Mouse (Mus musculus) liver, embryonic 12.5 days (tissue): ENCODE results near the gene Cxcr5. TPM values are rescaled to one million over a fixed set of nuclear protein-coding genes. Genes with fewer than 3 reads are reported as not detected.

Experiments used
- ATAC-seq: fragments of 200-750 bp; cut with Nextera tagmentation; 2 replicates; pipeline ENCODE4 v1.8.0; 2017; ENCODE audit warnings: moderate number of reproducible peaks, mild to moderate bottlenecking, moderate library complexity
- H3K27ac ChIP-seq: fragments of 300-500 bp; sonication (generic); 2 replicates; pipeline ENCODE4 v1.5.1; 2016; ENCODE audit warnings: mild to moderate bottlenecking
- H3K27me3 ChIP-seq: fragments of 300-500 bp; sonication (generic); replicated peaks from 2 replicates; pipeline ENCODE4 v1.6.1; 2016; ENCODE audit warnings: mild to moderate bottlenecking, moderate library complexity
- H3K36me3 ChIP-seq: fragments of 300-500 bp; sonication (generic); 2 replicates; pipeline ENCODE4 v1.6.1; 2016; ENCODE audit warnings: mild to moderate bottlenecking, moderate library complexity
- H3K4me1 ChIP-seq: fragments of 300-500 bp; sonication (generic); 2 replicates; pipeline ENCODE4 v1.6.1; 2016
- H3K4me2 ChIP-seq: fragments of 300-500 bp; sonication (generic); 2 replicates; pipeline ENCODE4 v1.6.1; 2016; ENCODE audit warnings: mild to moderate bottlenecking, moderate library complexity
- H3K4me3 ChIP-seq: fragments of 300-500 bp; sonication (generic); 2 replicates; pipeline ENCODE4 v1.5.1; 2016; ENCODE audit warnings: mild to moderate bottlenecking, moderate library complexity
- H3K9ac ChIP-seq: fragments of 300-500 bp; sonication (generic); 2 replicates; pipeline ENCODE4 v1.6.1; 2016; ENCODE audit warnings: mild to moderate bottlenecking, moderate library complexity
- H3K9me3 ChIP-seq: fragments of 300-500 bp; sonication (generic); replicated peaks from 2 replicates; pipeline ENCODE4 v1.6.1; 2016; ENCODE audit warnings: mild to moderate bottlenecking, moderate library complexity
- WGBS: fragments of 180-500 bp; shearing (Covaris S2); methylation state at CpG from one replicate; pipeline ENCODE4 v1.1.7; 2016; ENCODE audit not compliant: insufficient replicate concordance; 5-methylcytosine and 5-hydroxymethylcytosine counted together
- polyA plus RNA-seq: library from polyadenylated mRNA; unstranded; fragments of >200 nt; fragmentation: Nextera tagmentation; extraction: Ambion mirVana; gene quantifications from 2 replicates; pipeline ENCODE4 v1.2.1, GENCODE M21; 2016

The Cxcr5 gene
- polyA plus RNA-seq, 1 experiment from 2014 or later = not detected

- H3K4me3 ChIP-seq = no peak overlapping the region
- 51% methylated on average over 23 of the region's 23 CpGs for WGBS
- H3K4me2 ChIP-seq = peak overlapping the region; percentile 39
Measured at GRCm38 (mm10) chr9:44505824-44506467, 55.7 kb downstream of the Cxcr5 start.

GRCm38 (mm10) chr9:44504893-44505823, 56.5 kb downstream of the Cxcr5 start:
- Histone ChIP-seq H3K4me2 (no peak overlapping the region; the same call in 1 of the 2 replicates), H3K4me3 (no peak overlapping the region), H3K36me3 (peaks cover 41% of the 10 kb centered on the region), H3K9ac (no peak overlapping the region), H3K27me3 (peaks cover 9% of the 10 kb centered on the region), H3K4me1 (peaks cover 43% of the 10 kb centered on the region), H3K9me3 (no peaks in the 10 kb centered on the region), H3K27ac (no peak overlapping the region)
- WGBS = 74% methylated on average over 20 of the region's 20 CpGs
- no peak for ATAC-seq

More at GRCm38 (mm10) chr9:44505824-44506467, 55.7 kb downstream of the Cxcr5 start:
- no peak for ATAC-seq
- Histone ChIP-seq H3K9ac (no peak overlapping the region), H3K27me3 (0 out of 2 replicates have a peak, but pooled peaks cover 11% of the 10 kb centered on the region), H3K9me3 (no peaks in the 10 kb centered on the region), H3K27ac (no peak overlapping the region), H3K36me3 (peaks cover 41% of the 10 kb centered on the region), H3K4me1 (peaks cover 43% of the 10 kb centered on the region)

- H3K4me1 ChIP-seq = peaks cover 60% of the 10 kb centered on the region
Measured at GRCm38 (mm10) chr9:44502006-44502405, 59.7 kb downstream of the Cxcr5 start.

GRCm38 (mm10) chr9:44501206-44501879, 60.3 kb downstream of the Cxcr5 start:
- no peak for ATAC-seq
- no peak overlapping the region for H3K4me3 ChIP-seq
- H3K9ac ChIP-seq = no peak overlapping the region; the same call in 1 of the 2 replicates

More at GRCm38 (mm10) chr9:44502006-44502405, 59.7 kb downstream of the Cxcr5 start:
- Histone ChIP-seq H3K9ac (no peak overlapping the region), H3K27ac (no peak overlapping the region), H3K4me2 (no peak overlapping the region), H3K36me3 (peaks cover 18% of the 10 kb centered on the region), H3K27me3 (peaks cover 40% of the 10 kb centered on the region), H3K4me3 (no peak overlapping the region), H3K9me3 (no peaks in the 10 kb centered on the region)
- ATAC-seq = no peak
- 1% methylated on average over 4 of the region's 4 CpGs for WGBS

GRCm38 (mm10) chr9:44500638-44501175, 61.0 kb downstream of the Cxcr5 start:
- ATAC-seq = no peak
- Histone ChIP-seq H3K9me3 (no peaks in the 10 kb centered on the region), H3K4me2 (no peak overlapping the region), H3K9ac (no peak overlapping the region), H3K27me3 (peaks cover 48% of the 10 kb centered on the region), H3K4me3 (no peak overlapping the region), H3K36me3 (peaks cover 5% of the 10 kb centered on the region), H3K27ac (no peak overlapping the region), H3K4me1 (peaks cover 64% of the 10 kb centered on the region)
- 52% methylated on average over 8 of the region's 8 CpGs for WGBS

More at GRCm38 (mm10) chr9:44501206-44501879, 60.3 kb downstream of the Cxcr5 start:
- no peak overlapping the region for H3K4me2 ChIP-seq
- peaks cover 12% of the 10 kb centered on the region for H3K36me3 ChIP-seq
- H3K9me3 ChIP-seq = no peaks in the 10 kb centered on the region
- 70% methylated on average over 10 of the region's 10 CpGs for WGBS
- peaks cover 47% of the 10 kb centered on the region for H3K27me3 ChIP-seq
- peaks cover 65% of the 10 kb centered on the region for H3K4me1 ChIP-seq
- no peak overlapping the region for H3K27ac ChIP-seq

- Histone ChIP-seq H3K4me3 (no peak overlapping the region), H3K4me1 (peaks cover 65% of the 10 kb centered on the region), H3K9ac (no peak overlapping the region), H3K27me3 (peaks cover 48% of the 10 kb centered on the region), H3K9me3 (no peaks in the 10 kb centered on the region), H3K27ac (no peak overlapping the region), H3K4me2 (peak overlapping the region; percentile 72; the same call in 1 of the 2 replicates), H3K36me3 (no peaks in the 10 kb centered on the region)
- no peak for ATAC-seq
- 48% methylated on average over 5 of the region's 5 CpGs for WGBS
Measured at GRCm38 (mm10) chr9:44500163-44500533, 61.5 kb downstream of the Cxcr5 start.

GRCm38 (mm10) chr9:44499356-44500162, 62.1 kb downstream of the Cxcr5 start:
- no peak for ATAC-seq
- H3K27me3 ChIP-seq = peaks cover 48% of the 10 kb centered on the region
- H3K4me1 ChIP-seq = peaks cover 71% of the 10 kb centered on the region
- peak overlapping the region; percentile 58; the same call in 1 of the 2 replicates for H3K27ac ChIP-seq
- 38% methylated on average over 20 of the region's 20 CpGs for WGBS
- H3K9ac ChIP-seq = no peak overlapping the region
- H3K4me2 ChIP-seq = peak overlapping the region; percentile 72
- no peaks in the 10 kb centered on the region for H3K9me3 ChIP-seq
- H3K36me3 ChIP-seq = no peaks in the 10 kb centered on the region
- peak overlapping the region; percentile 42; the same call in 1 of the 2 replicates for H3K4me3 ChIP-seq

- peaks cover 80% of the 10 kb centered on the region for H3K4me1 ChIP-seq
- no peaks in the 10 kb centered on the region for H3K9me3 ChIP-seq
- H3K27me3 ChIP-seq = peaks cover 48% of the 10 kb centered on the region
- no peaks in the 10 kb centered on the region for H3K36me3 ChIP-seq
- H3K9ac ChIP-seq = peak overlapping the region; percentile 56
- peak overlapping the region; percentile 75 for H3K27ac ChIP-seq
- 3% methylated on average over 56 of the region's 59 CpGs for WGBS
- H3K4me2 ChIP-seq = peak overlapping the region; percentile 72
- H3K4me3 ChIP-seq = peak overlapping the region; percentile 42
- peak; percentile 60 for ATAC-seq
Measured at GRCm38 (mm10) chr9:44498421-44499355, 63.0 kb downstream of the Cxcr5 start.

- no peaks in the 10 kb centered on the region for H3K36me3 ChIP-seq
- peak overlapping the region; percentile 56 for H3K9ac ChIP-seq
- peak overlapping the region; percentile 75 for H3K27ac ChIP-seq
- H3K9me3 ChIP-seq = no peaks in the 10 kb centered on the region
- peak; percentile 25 for ATAC-seq
- peak overlapping the region; percentile 42 for H3K4me3 ChIP-seq
- peak overlapping the region; percentile 72 for H3K4me2 ChIP-seq
- H3K27me3 ChIP-seq = peaks cover 48% of the 10 kb centered on the region
- WGBS = 2% methylated on average over 11 of the region's 11 CpGs
- peaks cover 89% of the 10 kb centered on the region for H3K4me1 ChIP-seq
Measured at GRCm38 (mm10) chr9:44497624-44498377, 63.9 kb downstream of the Cxcr5 start.
